Mouse (Mus musculus) lung, embryonic 16.5 days (tissue): ENCODE data around the gene Cyp39a1. TPM values are rescaled to one million over a fixed set of nuclear protein-coding genes. Genes with fewer than 3 reads are reported as not detected.

Experiments used
- ATAC-seq: fragments of 200-750 bp; cut with Nextera tagmentation; 2 replicates; pipeline ENCODE4 v1.8.0; 2017; ENCODE audit warnings: low read depth, mild to moderate bottlenecking, moderate library complexity
- H3K27ac ChIP-seq: fragments of 300-500 bp; sonication (generic); 2 replicates; pipeline ENCODE4 v1.5.1; 2014; ENCODE audit warnings: mild to moderate bottlenecking, control low read depth, low read length
- H3K27me3 ChIP-seq: fragments of 300-500 bp; sonication (generic); 2 replicates; pipeline ENCODE4 v1.6.1; 2014; ENCODE audit warnings: low read depth, low read length, mixed read lengths; ENCODE audit not compliant: control insufficient read depth, insufficient read depth
- H3K36me3 ChIP-seq: fragments of 300-500 bp; sonication (generic); 2 replicates; pipeline ENCODE4 v1.6.1; 2014; ENCODE audit warnings: low read length; ENCODE audit not compliant: control insufficient read depth, insufficient read depth
- H3K4me1 ChIP-seq: fragments of 300-500 bp; sonication (generic); replicated peaks from 2 replicates; pipeline ENCODE4 v1.6.1; 2014; ENCODE audit warnings: low read length, mixed read lengths; ENCODE audit not compliant: control insufficient read depth, insufficient read depth
- H3K4me2 ChIP-seq: fragments of 300-500 bp; sonication (generic); 2 replicates; pipeline ENCODE4 v1.6.1; 2014; ENCODE audit warnings: low read depth, low read length, control low read depth
- H3K4me3 ChIP-seq: fragments of 300-500 bp; sonication (generic); 2 replicates; pipeline ENCODE4 v1.5.1; 2014; ENCODE audit warnings: mild to moderate bottlenecking, low read length, control low read depth
- H3K9ac ChIP-seq: fragments of 300-500 bp; sonication (generic); 2 replicates; pipeline ENCODE4 v1.6.1; 2014; ENCODE audit warnings: low read length, control low read depth
- H3K9me3 ChIP-seq: fragments of 300-500 bp; sonication (generic); 2 replicates; pipeline ENCODE4 v1.6.1; 2016; ENCODE audit warnings: low read length; ENCODE audit not compliant: control insufficient read depth
- WGBS: fragments of 180-500 bp; shearing (Covaris S2); extraction: QIAGEN DNeasy Blood & Tissue Kit; methylation state at CpG from one replicate; pipeline ENCODE4 v1.1.7; 2014; 5-methylcytosine and 5-hydroxymethylcytosine counted together
- polyA plus RNA-seq: library from polyadenylated mRNA; unstranded; fragments of >200 nt; fragmentation: Nextera tagmentation; extraction: Ambion mirVana; gene quantifications from 2 replicates; pipeline ENCODE4 v1.2.1, GENCODE M21; 2015

The Cyp39a1 gene
- polyA plus RNA-seq, 1 experiment from 2014 or later = 48.9 TPM

GRCm38 (mm10) chr17:43731976-43732375, 64.8 kb downstream of the Cyp39a1 start:
- H3K27ac ChIP-seq = no peak overlapping the region
- H3K4me2 ChIP-seq = no peak overlapping the region
- 70% methylated on average over 8 of the region's 8 CpGs for WGBS
- H3K4me1 ChIP-seq = peaks cover 3% of the 10 kb centered on the region; the same call in 1 of the 2 replicates
- H3K9me3 ChIP-seq = no peaks in the 10 kb centered on the region
- peaks cover 2% of the 10 kb centered on the region; the same call in 1 of the 2 replicates for H3K36me3 ChIP-seq
- no peak overlapping the region for H3K4me3 ChIP-seq
- no peaks in the 10 kb centered on the region for H3K27me3 ChIP-seq
- H3K9ac ChIP-seq = no peak overlapping the region
- no peak for ATAC-seq

GRCm38 (mm10) chr17:43734252-43734651, 67.0 kb downstream of the Cyp39a1 start:
- Histone ChIP-seq H3K9ac (no peak overlapping the region), H3K4me1 (peaks cover 3% of the 10 kb centered on the region; the same call in 1 of the 2 replicates), H3K36me3 (peaks cover 2% of the 10 kb centered on the region; the same call in 1 of the 2 replicates), H3K9me3 (no peaks in the 10 kb centered on the region), H3K27me3 (no peaks in the 10 kb centered on the region), H3K4me3 (no peak overlapping the region), H3K4me2 (no peak overlapping the region), H3K27ac (no peak overlapping the region)
- peak; percentile 45 for ATAC-seq
- 44% methylated on average over 4 of the region's 4 CpGs for WGBS

- Histone ChIP-seq H3K4me1 (peaks cover 8% of the 10 kb centered on the region), H3K36me3 (peaks cover 5% of the 10 kb centered on the region; the same call in 1 of the 2 replicates), H3K4me2 (no peak overlapping the region), H3K27me3 (no peaks in the 10 kb centered on the region), H3K9me3 (peaks cover 6% of the 10 kb centered on the region), H3K4me3 (no peak overlapping the region), H3K9ac (no peak overlapping the region), H3K27ac (no peak overlapping the region)
- ATAC-seq = no peak; the same call in 1 of the 2 replicates
- WGBS = 83% methylated on average over 5 of the region's 5 CpGs
These were observed 76.7 kb downstream of the Cyp39a1 start for GRCm38 (mm10) chr17:43743933-43744332.

- Histone ChIP-seq H3K27ac (no peak overlapping the region), H3K4me3 (no peak overlapping the region), H3K4me1 (peaks cover 8% of the 10 kb centered on the region), H3K27me3 (no peaks in the 10 kb centered on the region), H3K9me3 (peaks cover 6% of the 10 kb centered on the region), H3K9ac (no peak overlapping the region), H3K36me3 (peaks cover 5% of the 10 kb centered on the region; the same call in 1 of the 2 replicates), H3K4me2 (no peak overlapping the region)
- 30% methylated on average over 4 of the region's 4 CpGs for WGBS
- no peak for ATAC-seq
These were observed 77.2 kb downstream of the Cyp39a1 start for GRCm38 (mm10) chr17:43744425-43744824.

DNA sequence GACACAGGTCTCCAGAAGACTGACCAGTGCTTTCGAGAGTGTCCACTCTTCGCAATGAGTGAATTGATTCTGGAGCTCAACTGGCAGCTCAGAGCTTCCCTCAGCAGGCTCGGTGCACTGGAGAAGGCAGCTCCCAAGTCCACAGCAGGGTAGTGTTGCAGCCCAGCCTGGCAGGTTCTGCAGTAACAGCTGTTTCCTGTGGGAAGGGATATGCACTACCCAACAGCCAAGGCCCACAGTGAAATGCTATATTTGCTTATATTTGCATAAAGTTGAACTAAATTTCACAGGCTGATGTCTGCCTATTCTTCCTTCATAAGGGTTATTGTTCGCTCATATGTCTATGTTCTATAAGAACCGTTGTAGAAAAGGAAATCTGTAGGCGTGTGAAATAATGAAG, 83.9 kb downstream of the Cyp39a1 start:
- H3K27me3 ChIP-seq = no peaks in the 10 kb centered on the region
- no peaks in the 10 kb centered on the region for H3K9me3 ChIP-seq
- H3K9ac ChIP-seq = no peak overlapping the region
- no peak overlapping the region for H3K27ac ChIP-seq
- ATAC-seq = no peak
- peaks cover 3% of the 10 kb centered on the region; the same call in 1 of the 2 replicates for H3K36me3 ChIP-seq
- WGBS = 92% methylated on average over 6 of the region's 6 CpGs
- H3K4me3 ChIP-seq = no peak overlapping the region
- H3K4me2 ChIP-seq = no peak overlapping the region
- H3K4me1 ChIP-seq = peaks cover 4% of the 10 kb centered on the region; the same call in 1 of the 2 replicates

DNA sequence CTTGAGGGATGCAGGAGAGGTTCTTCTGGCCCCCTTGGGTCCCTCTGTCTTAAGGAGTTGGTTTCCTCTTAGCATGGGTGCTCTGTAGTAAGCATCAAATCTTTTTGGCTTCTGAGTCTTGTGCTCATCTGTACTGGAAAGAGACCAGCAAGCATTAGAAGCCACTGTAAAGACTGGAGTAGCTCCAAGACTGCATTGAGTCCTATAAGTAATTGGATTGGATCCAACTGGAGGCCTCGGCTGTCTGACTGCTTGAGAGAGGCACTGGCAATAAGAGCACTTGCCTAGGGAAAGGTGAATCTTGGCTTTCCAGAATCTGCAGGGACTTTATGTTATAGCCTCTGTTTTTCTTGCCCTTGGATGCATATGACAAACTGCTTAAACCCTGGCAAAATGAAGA, 85.6 kb downstream of the Cyp39a1 start:
- Histone ChIP-seq H3K27ac (no peak overlapping the region), H3K4me2 (no peak overlapping the region), H3K9ac (no peak overlapping the region), H3K36me3 (peaks cover 3% of the 10 kb centered on the region; the same call in 1 of the 2 replicates), H3K4me3 (no peak overlapping the region), H3K9me3 (no peaks in the 10 kb centered on the region), H3K27me3 (no peaks in the 10 kb centered on the region), H3K4me1 (peaks cover 4% of the 10 kb centered on the region; the same call in 1 of the 2 replicates)
- 12% methylated on average over 1 of the region's 1 CpGs for WGBS
- ATAC-seq = peak; percentile 34; the same call in 1 of the 2 replicates

DNA sequence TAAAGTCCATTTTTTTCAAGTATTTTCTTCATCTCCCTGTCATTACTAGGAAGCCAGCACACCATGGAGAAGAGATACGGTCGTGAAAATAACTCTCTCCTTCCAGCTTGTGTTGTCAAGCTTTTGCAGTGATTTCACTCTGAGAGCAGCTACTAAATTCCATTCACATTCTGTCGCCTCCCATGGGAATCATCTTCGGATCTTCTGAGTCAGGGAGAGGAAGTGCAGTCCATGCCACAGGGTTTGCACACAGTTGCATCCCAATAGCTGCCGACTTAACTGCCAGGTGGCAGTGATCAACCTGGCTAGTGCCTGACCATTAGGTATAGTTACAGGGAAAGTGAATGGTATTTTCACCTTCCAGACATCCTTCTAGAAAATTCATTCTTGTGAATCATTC, 87.5 kb downstream of the Cyp39a1 start:
- Histone ChIP-seq H3K27me3 (no peaks in the 10 kb centered on the region), H3K27ac (no peak overlapping the region), H3K36me3 (peaks cover 3% of the 10 kb centered on the region; the same call in 1 of the 2 replicates), H3K4me2 (no peak overlapping the region), H3K4me1 (peaks cover 14% of the 10 kb centered on the region), H3K4me3 (no peak overlapping the region), H3K9me3 (no peaks in the 10 kb centered on the region), H3K9ac (no peak overlapping the region)
- WGBS = 67% methylated on average over 5 of the region's 5 CpGs
- ATAC-seq = no peak

GRCm38 (mm10) chr17:43758607-43759259, 91.5 kb downstream of the Cyp39a1 start:
- peak; percentile 94 for ATAC-seq
- H3K4me1 ChIP-seq = peaks cover 10% of the 10 kb centered on the region
- H3K27ac ChIP-seq = no peak overlapping the region; the same call in 1 of the 2 replicates
- peak overlapping the region; percentile 35 for H3K4me2 ChIP-seq
- H3K4me3 ChIP-seq = peak overlapping the region; percentile 5; the same call in 1 of the 2 replicates
- no peaks in the 10 kb centered on the region for H3K9me3 ChIP-seq
- no peaks in the 10 kb centered on the region for H3K27me3 ChIP-seq
- no peaks in the 10 kb centered on the region for H3K36me3 ChIP-seq
- H3K9ac ChIP-seq = no peak overlapping the region
- WGBS = 28% methylated on average over 15 of the region's 15 CpGs

DNA sequence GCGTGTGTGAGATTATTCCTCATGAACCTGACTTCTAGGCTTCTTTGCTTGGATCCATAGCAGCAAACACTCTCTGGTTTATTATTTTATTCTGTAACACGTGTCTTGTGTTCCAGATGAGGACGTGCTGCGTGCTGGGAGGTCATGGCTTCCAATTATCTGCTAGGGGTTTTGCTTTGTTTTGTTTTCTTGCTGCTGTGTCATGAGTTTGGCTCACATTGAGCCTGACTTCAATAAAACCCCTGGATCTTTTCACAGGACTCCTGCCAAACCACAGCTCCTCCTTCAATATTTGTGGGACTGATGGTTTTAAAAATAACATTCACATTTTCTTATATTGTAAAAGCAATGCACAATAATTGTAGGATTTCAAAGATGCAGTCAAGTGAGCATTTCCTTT, 117.3 kb downstream of the Cyp39a1 start:
- H3K27me3 ChIP-seq = no peaks in the 10 kb centered on the region
- H3K4me1 ChIP-seq = peaks cover 2% of the 10 kb centered on the region; the same call in 1 of the 2 replicates
- 50% methylated on average over 4 of the region's 4 CpGs for WGBS
- no peak overlapping the region for H3K9ac ChIP-seq
- no peak overlapping the region for H3K4me3 ChIP-seq
- H3K36me3 ChIP-seq = no peaks in the 10 kb centered on the region
- ATAC-seq = peak; percentile 71
- H3K27ac ChIP-seq = no peak overlapping the region
- no peak overlapping the region for H3K4me2 ChIP-seq
- peaks cover 5% of the 10 kb centered on the region for H3K9me3 ChIP-seq
